Mouse (Mus musculus): Measurements from ENCODE around the gene Mrpl47.
"Not testable (repeated sequence)": the region's sequence is repeated elsewhere in the genome, so short reads cannot be mapped to it uniquely, and the experiment has no call there.

The Mrpl47 gene

DNA sequence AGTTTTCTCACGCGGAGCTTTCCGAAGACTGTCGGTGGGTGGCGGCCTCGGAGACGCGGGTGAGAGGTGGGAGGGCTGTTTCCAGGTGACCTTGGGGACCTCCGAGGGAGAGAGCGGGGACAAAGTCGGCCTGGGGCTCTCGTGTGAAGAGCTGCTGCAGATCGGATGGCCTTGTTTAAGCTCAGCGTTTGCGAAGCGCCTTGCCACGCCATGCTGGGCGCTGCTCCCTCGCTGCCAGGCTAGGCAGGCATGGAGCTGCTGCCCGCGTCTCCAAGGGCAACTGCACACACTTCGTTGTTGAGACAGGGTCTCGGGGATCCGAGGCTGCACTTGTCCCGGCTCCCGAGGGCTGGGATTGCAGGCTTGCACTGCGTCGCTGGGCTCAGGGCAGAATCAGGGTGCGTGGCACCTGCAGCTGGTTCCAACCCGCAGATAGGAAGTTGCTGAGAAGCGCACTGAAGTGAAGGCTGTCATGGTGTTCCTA lies at the start of gene Mrpl47:
Gene Mrpl47, minus strand, starts transcription at position 434 of the 484 bp plus-strand sequence.
- no peak for DNase-seq

DNA sequence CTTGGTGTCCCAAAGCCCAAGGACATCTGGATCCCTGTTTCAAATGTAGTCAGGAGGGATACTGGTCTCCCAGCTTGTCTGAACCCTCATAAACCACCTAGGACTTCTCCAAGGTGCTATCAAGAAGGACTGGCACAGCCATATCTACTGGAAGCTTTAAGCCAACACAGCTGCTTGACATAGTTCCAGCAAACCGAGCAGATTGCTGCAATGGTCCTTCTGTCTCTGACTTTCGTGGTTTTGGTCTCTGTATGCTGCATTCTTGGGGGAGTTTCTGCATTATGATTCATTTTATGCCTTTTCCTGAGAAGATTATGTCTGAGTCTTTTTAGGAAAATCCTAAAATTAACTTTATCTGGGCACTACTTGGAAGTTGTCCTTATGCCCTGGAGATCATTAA lies 33.4 kb upstream of the Mrpl47 start:
- DNase-seq = no peak

DNA sequence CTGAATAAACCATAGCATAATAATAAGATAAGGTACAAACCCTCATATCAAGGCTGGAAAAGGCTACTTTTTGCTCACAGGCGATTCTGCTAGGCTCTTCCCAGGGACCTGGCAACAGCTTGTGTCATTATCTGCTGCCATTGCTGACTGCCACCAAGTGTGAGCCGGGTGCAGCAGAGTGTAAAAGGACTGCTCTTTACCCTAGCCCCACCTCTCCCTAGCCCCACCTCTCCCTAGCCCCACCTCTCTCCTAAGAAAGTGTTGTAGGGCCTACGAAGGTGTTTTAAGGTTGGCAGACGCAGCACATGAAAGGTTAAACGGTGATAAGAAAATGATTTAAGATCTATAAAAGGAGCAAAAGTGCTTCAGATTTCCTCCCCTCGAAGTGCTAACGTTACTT lies 26.5 kb upstream of the Mrpl47 start:
- DNase-seq = no peak

DNA sequence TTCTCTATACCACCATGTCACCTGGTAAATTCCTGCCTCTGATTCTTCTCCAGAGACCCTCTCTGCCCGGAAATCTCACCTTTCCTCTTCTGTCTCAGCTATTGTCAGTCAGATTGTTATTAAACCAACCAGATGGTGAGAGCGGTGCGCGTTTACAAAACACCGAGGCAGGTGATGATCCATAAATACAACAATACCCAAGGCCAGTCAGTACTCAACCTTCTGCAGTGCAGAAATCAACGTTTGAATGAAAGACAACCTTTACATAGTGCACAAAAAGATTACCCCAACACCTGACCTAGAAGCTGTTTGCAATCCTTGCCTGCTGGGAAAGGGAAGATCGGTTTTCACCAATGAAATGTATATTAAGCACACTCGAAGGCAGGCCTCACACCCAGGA lies 25.6 kb upstream of the Mrpl47 start:
- no peak for DNase-seq

DNA sequence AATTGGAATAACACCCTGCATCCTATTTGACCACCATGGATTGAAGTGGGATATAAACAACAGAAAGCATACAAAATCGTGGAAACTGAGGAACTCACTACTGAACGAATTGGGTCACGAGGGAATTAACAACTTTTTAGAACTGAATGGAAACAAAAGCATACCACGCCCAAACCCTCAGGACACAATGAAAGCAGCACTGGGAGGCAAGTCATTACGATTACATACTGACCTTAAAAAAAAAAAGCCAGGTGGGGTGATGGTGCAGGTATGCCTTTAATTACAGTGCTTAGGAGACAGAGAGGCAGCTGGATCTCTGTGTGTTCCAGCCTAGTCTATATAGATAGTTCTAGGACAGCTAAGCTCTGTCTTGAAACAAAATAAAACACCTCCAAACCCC lies 21.8 kb upstream of the Mrpl47 start:
- DNase-seq = no peak

DNA sequence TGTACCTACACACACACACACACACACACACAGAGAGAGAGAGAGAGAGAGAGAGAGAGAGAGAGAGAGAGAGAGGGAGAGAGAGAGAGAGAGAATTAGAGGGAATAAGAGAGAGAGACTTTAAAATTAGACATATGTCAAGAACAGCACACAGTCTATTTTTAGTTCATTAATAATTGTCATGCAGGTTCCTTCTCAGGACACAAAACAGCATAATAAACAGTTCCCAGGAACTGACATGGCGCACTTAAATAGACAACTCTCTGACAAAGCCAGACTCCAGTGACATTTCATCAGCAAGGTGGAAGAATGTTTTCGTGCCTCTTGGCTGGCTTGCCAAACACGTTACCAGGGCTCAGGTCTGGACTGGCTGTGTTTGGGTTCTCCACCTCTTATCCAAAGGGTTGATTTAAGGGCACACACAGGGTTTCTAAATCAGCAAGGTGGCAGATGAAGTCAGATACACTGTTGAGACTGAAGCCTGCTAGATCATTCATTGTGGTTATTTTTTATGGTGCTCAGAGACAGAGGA lies 17.0 kb upstream of the Mrpl47 start:
- DNase-seq = no peak

DNA sequence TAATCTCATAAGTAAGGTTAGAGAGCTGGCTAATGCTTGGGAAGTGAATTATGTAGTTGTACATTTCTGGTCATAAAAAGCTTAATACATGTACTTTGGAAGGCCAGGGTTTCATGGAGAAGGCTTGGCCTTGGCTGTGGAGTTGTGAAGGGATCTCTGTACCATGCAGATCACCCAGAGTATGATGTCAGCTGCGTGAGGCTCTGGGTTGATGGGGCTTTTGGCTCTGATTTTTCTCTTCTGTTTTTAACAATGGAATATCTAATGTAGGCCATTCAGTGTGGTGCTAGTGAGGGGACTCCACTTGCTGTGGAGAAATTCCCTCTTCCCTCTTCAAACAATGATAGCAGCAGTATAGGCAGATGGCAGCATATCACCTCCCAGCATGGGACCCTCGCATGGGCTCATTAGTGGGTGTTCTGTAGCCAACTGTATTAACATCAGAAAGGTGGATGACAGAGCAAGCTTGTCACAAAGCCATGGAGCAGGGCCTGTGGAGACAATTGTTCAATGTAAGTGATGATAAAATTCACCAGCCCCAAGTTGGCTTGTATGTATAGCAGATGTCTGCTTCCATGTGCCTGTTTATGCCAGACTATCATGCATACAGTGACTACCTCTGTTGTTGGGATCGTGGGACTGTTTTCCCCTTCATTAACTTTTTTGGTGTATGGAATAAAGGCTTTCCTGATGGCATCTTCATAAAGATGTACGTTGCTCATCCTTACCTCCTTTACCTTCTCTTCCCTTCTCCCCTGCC lies 12.6 kb upstream of the Mrpl47 start:
- no peak for DNase-seq

DNA sequence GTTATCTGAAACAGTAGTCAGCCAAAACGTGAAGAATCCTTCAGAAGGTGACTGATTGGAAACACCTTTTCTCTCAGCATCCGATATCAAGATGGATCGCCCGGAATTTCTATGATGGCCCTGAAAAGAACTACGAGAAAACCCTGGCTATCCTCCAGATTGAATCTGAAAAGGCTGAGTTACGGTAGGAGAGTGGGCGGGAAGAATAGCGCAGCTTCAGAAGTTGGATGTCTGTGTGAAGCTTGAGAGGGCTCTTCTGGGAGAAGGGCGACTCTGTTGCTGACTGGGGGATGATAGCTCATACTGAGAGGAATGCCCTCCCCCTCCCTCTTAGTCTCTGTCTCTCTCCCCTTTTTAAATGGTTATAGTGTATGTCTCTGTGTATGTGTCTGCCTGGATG lies 11.0 kb upstream of the Mrpl47 start:
- DNase-seq = no peak

DNA sequence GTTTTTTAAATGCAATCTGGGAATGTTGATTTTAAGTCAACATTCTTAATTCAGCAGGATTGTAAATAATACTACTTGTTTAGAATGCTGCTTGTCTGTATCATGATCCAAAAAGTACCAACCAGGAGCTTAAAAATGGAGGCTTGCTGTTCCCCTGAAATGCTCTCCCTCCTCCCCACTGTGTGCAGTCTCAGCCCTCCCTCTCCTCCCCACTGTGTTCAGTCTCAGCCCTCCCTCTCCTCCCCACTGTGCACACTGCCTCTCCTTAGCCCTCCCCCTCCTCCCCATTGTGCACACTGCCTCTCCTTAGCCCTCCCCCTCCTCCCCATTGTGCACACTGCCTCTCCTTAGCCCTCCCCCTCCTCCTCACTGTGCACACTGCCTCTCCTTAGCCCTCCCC lies 8.0 kb upstream of the Mrpl47 start:
- not testable (repeated sequence) for DNase-seq

DNA sequence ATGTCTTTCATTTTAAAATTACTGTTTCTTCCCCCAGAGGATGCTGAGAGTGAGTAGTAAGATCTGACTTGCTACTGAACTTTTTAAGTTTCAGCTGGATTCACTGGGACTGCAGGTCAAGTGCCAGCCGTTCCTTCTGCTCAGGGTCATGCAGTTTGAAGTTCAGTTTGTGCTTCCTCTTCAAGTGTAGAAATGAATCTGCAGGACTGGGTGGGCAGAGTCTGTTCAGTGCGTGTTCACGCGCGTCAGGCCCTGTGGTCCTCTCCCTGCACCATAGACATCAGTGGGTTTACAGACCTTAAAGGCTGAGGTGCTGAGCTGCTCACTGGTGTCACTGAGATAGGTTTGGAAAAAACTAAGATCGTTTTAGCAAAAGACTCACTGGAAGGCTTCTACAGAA lies 7.6 kb upstream of the Mrpl47 start:
- DNase-seq = no peak

DNA sequence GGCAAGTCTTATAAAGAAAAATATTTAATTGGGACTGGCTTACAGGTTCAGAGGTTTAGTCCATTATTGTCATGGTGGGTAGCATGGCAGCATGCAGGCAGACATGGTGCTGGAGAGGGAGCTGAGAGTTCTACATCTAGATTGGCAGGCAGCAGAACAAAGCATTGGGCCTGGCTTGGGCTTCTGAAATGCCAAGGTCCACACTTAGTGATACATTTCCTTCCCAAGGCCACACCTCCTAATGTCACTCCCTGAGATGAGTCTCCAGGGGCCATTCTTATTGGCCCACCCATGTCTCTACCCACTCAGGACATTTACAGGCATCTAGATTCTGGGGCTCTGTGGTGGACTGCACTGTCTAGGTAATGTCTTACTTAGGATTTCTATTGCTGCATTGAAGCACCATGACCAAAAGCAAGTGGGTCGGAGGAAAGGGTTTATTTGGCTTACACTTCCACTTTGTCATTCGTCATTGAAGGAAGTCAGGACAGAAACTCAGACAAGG lies 4.9 kb upstream of the Mrpl47 start:
- no peak for DNase-seq

DNA sequence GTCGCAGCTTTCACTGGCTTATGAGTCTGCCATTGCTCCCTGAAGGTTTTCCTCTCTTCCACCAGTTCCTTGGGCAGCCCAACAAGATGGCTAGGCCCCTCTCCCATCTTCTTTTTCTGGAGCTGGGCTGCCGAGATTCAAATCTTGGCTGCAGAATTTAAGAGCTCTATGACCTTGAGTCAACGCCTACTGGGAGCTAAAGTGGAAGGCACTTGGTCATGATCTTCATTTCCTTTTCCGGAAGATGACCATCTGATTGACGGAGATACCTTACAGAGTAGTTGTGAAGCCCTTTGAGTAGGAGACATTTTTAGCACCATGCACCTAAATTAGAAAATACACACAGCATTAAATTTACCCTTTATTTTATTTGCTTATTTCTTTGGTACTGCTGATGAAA lies 1.1 kb upstream of the Mrpl47 start:
- DNase-seq = no peak

DNA sequence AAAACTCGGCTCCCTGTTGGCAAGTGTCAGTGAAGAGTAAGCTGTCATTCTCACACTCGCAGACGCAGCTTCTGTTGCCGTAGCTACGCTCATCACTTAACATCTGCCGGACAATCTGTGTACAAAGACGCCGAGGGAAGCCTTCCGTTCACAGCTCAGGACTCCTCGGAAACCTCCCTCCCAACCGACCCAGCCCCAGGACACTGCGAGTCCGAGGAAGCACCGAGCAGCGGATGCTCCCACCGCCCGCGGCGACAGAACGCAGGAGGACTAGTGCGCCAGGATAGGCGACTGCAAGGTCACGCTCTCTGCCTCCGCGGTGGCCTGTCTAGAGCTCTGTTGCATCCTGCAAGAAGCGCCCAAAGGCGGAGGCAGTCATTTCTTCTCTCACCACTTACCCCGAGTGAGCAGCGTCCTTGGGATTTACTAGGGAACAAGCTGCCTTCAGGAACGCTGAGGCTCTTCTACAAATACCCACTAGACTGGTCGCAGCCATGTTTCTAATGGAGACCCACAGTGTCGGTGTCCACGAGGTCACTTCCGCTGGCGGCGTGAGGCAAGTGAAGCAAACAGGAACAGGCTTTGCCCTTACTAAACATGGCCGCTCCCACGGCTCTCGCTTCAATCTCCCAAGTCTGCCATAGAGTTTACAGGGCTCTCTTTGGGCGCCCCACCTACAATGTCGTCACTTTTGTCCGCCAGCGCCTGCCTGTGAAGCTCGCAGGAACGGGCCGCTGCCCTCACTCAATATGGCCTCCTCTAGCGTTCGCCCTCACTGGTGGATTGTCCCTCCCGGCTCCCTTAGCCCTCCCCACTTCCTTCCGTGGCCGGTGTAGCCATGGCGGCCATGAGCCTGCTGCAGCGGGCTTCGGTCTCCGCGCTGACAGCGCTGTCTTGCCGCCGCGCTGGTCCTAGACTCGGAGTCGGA lies 897 bp downstream of the Mrpl47 start, which contains the start of gene Ndufb5:
Gene Ndufb5, plus strand, starts transcription at position 747 of the 928 bp plus-strand sequence.
- DNase-seq = peak; percentile 98 to 99

DNA sequence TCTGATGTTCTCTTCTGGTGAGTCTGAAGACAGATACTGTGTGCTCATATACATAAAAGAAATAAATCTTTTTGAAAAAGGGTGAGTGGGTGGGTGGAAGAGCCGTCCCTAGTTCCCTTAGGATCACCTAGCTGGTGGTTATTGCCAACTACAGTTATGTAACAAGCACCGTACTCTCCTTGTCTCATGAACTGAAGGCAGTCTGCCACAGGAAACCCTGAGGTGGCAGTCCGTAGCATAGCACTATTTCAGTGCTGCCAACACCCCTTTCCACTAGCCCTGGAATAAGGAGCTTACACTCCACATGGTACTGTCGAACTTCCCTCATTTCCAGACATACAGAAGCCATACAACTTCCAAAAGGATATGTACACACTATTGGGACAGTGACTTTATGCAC lies 9.5 kb downstream of the Mrpl47 start:
- DNase-seq = no peak

DNA sequence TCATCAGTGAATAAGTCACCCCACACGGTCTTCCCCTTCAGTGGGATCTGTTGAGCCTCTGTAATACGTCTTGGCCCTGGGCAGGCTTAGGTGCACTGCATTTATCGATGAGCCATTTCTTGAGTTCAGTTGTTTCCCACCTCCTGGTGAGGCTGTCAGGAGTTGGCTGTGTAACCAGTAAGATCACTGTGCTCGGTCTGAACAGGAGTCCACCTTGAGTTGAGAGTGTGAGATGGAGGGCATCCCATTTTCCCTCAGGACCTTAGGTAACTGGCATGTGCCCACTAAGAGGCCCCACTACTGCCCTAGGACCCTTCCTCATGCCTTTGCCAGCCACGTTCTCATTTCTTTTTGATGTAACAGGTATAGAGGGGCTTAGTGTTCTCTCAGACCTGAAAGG lies 11.5 kb downstream of the Mrpl47 start:
- DNase-seq = no peak

DNA sequence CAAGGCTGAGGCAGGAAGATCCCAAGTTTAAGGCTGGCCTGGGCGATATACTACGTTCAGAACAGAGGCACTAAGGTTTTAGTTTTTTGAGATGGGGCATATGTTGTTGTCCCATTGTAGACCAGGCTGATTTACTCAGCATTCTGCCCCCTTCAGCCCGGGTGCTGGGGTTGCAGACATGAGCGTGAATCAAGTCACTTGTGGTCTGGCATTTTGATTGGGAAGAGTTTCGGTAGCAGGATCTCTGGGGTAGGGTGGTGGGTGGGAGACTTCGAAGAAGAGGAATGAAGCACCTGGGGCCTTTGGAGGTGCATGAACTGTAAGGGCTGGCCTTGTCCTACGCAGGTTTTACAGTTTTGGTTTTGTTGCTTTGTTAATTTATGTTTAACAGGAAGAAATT lies 13.2 kb downstream of the Mrpl47 start:
- no peak for DNase-seq

DNA sequence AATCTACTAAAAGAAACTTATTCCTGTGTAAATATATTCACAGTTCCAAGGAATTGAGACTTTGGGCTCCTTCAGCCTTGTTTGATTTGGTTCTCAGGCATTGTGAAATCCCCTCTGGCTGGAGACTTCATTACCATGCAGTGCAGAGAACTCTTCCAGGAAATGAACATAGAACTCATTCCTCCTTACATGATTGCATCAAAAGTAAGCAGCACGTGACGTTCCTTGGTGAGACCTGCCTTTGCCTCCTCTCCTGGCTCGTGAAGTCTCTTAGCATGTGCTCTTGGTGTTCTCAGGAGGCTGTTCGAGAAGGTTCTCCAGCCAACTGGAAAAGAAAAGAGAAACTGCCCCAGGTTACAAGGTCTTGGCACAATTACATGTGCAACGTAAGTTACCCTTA lies 19.1 kb downstream of the Mrpl47 start:
- DNase-seq = no peak

DNA sequence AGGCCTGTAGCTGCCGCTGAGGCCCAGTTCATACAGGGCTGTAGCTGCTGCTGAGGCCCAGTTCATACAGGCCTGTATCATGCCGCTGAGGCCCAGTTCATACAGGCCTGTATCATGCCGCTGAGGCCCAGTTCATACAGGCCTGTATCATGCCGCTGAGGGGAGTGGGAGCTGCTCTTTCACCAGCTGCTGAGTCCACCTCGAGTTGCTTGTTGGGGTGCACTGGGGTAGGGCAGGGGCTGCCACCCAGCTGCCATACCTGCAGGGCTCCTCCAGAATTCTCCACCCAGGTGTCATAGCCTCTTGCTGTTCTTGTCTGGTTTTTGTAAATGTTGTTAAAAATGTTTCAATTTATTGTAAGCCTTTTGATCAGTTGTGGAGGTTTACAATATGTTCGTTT lies 20.0 kb downstream of the Mrpl47 start:
- not testable (repeated sequence) for DNase-seq

DNA sequence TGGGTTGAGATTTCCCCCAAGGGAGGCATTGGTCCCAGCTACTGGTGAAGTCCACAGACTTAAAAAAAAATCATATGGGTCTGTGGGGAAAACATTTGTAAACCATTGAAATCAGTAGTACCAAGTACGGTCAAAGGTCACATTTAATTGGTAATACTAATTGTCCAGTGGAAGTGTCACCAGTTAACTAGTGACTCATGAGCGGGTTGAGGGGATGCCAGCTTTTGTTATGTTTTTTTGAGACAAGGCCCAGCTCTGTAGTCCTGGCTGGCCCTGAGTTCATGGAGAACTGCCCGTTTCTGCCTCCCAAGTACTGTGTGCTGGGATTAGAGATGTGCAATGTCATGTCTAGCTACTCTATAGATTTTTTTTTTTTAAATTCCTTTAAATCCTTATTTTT lies 23.7 kb downstream of the Mrpl47 start:
- no peak for DNase-seq

DNA sequence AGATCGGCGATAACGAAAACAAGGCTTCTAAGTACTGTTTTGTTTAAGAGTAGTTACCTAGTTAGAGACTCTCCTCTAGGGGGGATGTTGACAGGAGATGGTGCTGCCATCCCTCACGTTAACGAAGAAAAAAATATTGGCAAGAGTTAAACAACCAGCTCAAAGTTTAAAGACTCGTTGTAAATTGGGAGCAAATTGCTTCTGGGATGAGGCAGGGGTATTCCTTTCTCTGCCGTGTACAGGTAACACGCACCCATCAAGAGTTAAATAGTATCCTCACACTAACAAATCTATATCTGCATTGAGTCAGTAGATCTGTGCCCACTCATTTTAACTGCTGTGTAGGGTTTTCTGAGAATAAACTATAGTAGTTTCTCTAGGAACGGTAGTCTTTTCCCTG lies 28.0 kb downstream of the Mrpl47 start:
- no peak for DNase-seq

DNA sequence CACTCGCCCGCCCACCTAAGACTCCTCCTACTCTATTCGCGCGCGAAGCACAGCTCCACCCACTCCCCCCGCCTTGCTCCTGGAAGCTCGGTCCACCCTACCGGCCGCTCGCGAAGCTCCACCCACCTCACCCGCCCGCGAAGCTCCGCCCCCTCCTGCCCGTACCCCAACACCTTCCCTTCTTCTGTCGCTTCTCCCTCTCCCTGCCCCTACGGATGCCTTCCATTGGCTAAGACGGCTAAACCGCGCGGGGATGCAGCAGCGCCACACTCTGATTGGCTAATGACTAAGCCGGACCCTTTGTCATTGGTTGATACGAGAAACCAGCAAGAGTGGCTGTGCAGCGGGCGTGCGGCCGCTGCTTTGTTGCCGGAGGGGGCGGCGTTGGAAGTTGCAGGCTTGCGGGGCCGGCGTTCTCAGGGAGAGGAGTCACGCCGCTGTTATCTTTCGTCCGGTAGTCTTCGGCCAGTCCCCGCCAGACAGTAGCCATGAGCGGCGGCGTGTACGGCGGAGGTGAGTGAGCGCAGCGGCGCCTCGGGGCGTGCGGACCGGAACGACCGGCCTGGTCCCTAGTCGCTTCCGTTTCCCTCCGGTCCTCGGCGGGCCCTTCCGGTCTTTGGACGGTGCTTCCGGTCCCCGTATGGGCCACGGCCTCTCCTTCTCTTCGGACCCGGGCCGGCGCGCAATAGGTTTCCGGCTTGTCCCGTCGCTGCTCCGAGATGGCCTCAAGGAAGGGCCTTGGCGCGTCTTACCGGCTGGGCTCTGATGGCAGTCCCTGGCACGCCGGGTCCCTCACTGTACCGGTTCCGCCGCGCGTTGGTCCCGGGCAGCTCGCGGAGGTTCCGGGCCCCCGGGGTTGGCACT lies 28.8 kb downstream of the Mrpl47 start:
- peak; percentile 99 for DNase-seq

DNA sequence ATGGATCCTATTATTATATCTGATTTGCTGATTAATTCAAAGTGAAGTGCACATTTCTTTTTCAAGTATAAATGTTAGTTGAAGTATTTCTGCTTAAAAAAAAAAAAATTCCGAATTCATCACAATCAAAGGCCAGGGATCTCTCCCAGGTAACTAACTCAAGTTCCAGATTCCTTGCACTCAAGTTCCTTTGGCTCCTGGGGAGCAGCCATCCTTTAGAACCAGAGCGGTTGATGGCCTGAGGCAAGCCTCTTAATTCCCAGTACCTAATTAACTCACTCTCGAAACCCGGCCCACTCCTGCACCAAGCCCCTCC lies 29.4 kb downstream of the Mrpl47 start:
- DNase-seq = no peak

All from kidney, postnatal 25 days (tissue).